ENCODE assay signal across 25 mouse cellular contexts in genomic region chr1:84877590-84877989, GRCm38 (mm10). TPM values are rescaled to one million over a fixed set of nuclear protein-coding genes. Genes with fewer than 3 reads are reported as not detected.
DNase-seq lines count a peak whose midpoint lies in the region; ATAC-seq lines count a peak whose summit lies in the region.
"Had no signal": no experiment of that assay in that cellular context is flagged by ENCODE, and none has a peak within 500 bp of the region (broad histone marks: within the 10 kb centered on the region; RNA-seq: fewer than 3 reads in every experiment).

No protein-coding gene starts in this region.

- H3K4me3 ChIP-seq in intestine, embryonic 16.5 days (ENCODE audit: low read length) = no peak overlapping the region
- H3K4me3 ChIP-seq in kidney, embryonic 16.5 days (ENCODE audit: low read length) = no peak overlapping the region
- H3K4me3 ChIP-seq in liver, embryonic 13.5 days (replicated peaks) = no peak overlapping the region
- H3K4me3 ChIP-seq: forebrain, embryonic 10.5 days; hindbrain, embryonic 15.5 days; limb, embryonic 12.5 days; lung, embryonic 15.5 days; midbrain, embryonic 15.5 days; myocyte; neural tube, embryonic 15.5 days had no signal

- WGBS in intestine, embryonic 16.5 days = 71% methylated on average over 2 of the region's 2 CpGs
- 74% methylated on average over 2 of the region's 2 CpGs for WGBS in kidney, embryonic 16.5 days
- WGBS in liver, embryonic 13.5 days (ENCODE audit: insufficient replicate concordance) = 58% methylated on average over 2 of the region's 2 CpGs

- H3K27ac ChIP-seq in intestine, embryonic 16.5 days (ENCODE audit: low read length) = no peak overlapping the region
- no peak overlapping the region for H3K27ac ChIP-seq in kidney, embryonic 16.5 days (ENCODE audit: low read length)
- no peak overlapping the region for H3K27ac ChIP-seq in liver, embryonic 13.5 days
- H3K27ac ChIP-seq: forebrain, embryonic 10.5 days; hindbrain, embryonic 15.5 days; limb, embryonic 12.5 days; lung, embryonic 15.5 days; midbrain, embryonic 15.5 days; neural tube, embryonic 15.5 days; stomach, postnatal 0 days had no signal

- H3K36me3 ChIP-seq in intestine, embryonic 16.5 days (ENCODE audit: control insufficient read depth, insufficient read depth, low read length) = no peaks in the 10 kb centered on the region
- H3K36me3 ChIP-seq in kidney, embryonic 16.5 days (ENCODE audit: insufficient read depth, low read length) = no peaks in the 10 kb centered on the region
- no peaks in the 10 kb centered on the region for H3K36me3 ChIP-seq in liver, embryonic 13.5 days
- H3K36me3 ChIP-seq: forebrain, embryonic 10.5 days; G1E; hindbrain, embryonic 15.5 days; limb, embryonic 12.5 days; lung, embryonic 15.5 days; midbrain, embryonic 15.5 days; neural tube, embryonic 15.5 days had no signal

- ATAC-seq in intestine, embryonic 16.5 days = peak; percentile 82
- peak; percentile 78; the same call in 1 of the 2 replicates for ATAC-seq in kidney, embryonic 16.5 days (ENCODE audit: low FRiP score, low TSS enrichment)
- ATAC-seq in liver, embryonic 13.5 days (ENCODE audit: low read depth) = peak; percentile 16; the same call in 1 of the 2 replicates
- ATAC-seq: forebrain, postnatal 0 days; midbrain, embryonic 15.5 days had no signal

- H3K4me2 ChIP-seq in intestine, embryonic 16.5 days (ENCODE audit: low read depth, low read length) = no peak overlapping the region
- no peak overlapping the region for H3K4me2 ChIP-seq in kidney, embryonic 16.5 days (replicated peaks; ENCODE audit: low read depth, low read length)
- H3K4me2 ChIP-seq in liver, embryonic 13.5 days = no peak overlapping the region
- H3K4me2 ChIP-seq: heart, embryonic 11.5 days; hindbrain, embryonic 15.5 days; limb, embryonic 12.5 days; lung, embryonic 15.5 days; midbrain, embryonic 15.5 days; neural tube, embryonic 15.5 days had no signal

- no peak overlapping the region for H3K9ac ChIP-seq in intestine, embryonic 16.5 days (ENCODE audit: low read depth, low read length)
- H3K9ac ChIP-seq in kidney, embryonic 16.5 days (replicated peaks; ENCODE audit: low read length) = no peak overlapping the region
- H3K9ac ChIP-seq in liver, embryonic 13.5 days = no peak overlapping the region
- H3K9ac ChIP-seq: forebrain, postnatal 0 days; hindbrain, embryonic 15.5 days; limb, embryonic 12.5 days; lung, embryonic 15.5 days; midbrain, embryonic 15.5 days; neural tube, embryonic 15.5 days had no signal

- DNase-seq in kidney, adult 11 months = peak; percentile 70
- DNase-seq in kidney, postnatal 10 days = no peak
- DNase-seq in liver, embryonic 13.5 days = no peak
- DNase-seq in left cerebral cortex, adult 9 months (ENCODE audit: low spot score in 2 of 2) = no peak
- no peak for DNase-seq in right cerebral cortex, postnatal 10 days (ENCODE audit: low spot score in 2 of 2)
- no peak for DNase-seq in retina, postnatal 1 day
- DNase-seq: adrenal gland, postnatal 36 days; cerebellum, adult 18-20 months; cerebellum, postnatal 25 days; forebrain, postnatal 0 days; heart, postnatal 10 days; right cerebral cortex, postnatal 4 days had no signal

- H3K9me3 ChIP-seq in intestine, embryonic 16.5 days (ENCODE audit: control insufficient read depth, low read length) = no peaks in the 10 kb centered on the region
- H3K9me3 ChIP-seq in kidney, embryonic 16.5 days (ENCODE audit: low read length) = no peaks in the 10 kb centered on the region; the same call in 1 of the 2 replicates
- no peaks in the 10 kb centered on the region for H3K9me3 ChIP-seq in liver, embryonic 13.5 days (replicated peaks)
- H3K9me3 ChIP-seq: forebrain, embryonic 10.5 days; G1E; hindbrain, embryonic 15.5 days; limb, embryonic 12.5 days; lung, embryonic 15.5 days; midbrain, embryonic 15.5 days; neural tube, embryonic 15.5 days had no signal

- H3K4me1 ChIP-seq in intestine, embryonic 16.5 days (ENCODE audit: control insufficient read depth, insufficient read depth, low read length) = no peaks in the 10 kb centered on the region
- peaks cover 4% of the 10 kb centered on the region; the same call in 1 of the 2 replicates for H3K4me1 ChIP-seq in kidney, embryonic 16.5 days (ENCODE audit: insufficient read depth, low read length)
- H3K4me1 ChIP-seq in liver, embryonic 13.5 days (replicated peaks) = peaks cover 11% of the 10 kb centered on the region; the same call in 1 of the 2 replicates
- H3K4me1 ChIP-seq: hindbrain, embryonic 15.5 days; lung, embryonic 15.5 days; midbrain, embryonic 15.5 days; neural tube, embryonic 15.5 days had no signal

- H3K27me3 ChIP-seq in intestine, embryonic 16.5 days (replicated peaks; ENCODE audit: control insufficient read depth, insufficient read depth, low read length) = no peaks in the 10 kb centered on the region
- no peaks in the 10 kb centered on the region for H3K27me3 ChIP-seq in kidney, embryonic 16.5 days (ENCODE audit: insufficient read depth, low read length)
- H3K27me3 ChIP-seq in liver, embryonic 13.5 days = no peaks in the 10 kb centered on the region
- H3K27me3 ChIP-seq: hindbrain, embryonic 15.5 days; limb, embryonic 12.5 days; lung, embryonic 15.5 days; midbrain, embryonic 15.5 days; neural tube, embryonic 15.5 days had no signal

RNA-seq across cellular contexts. Expression of gene Trip12, which starts 37.3 kb away (rescaled TPM):
- polyA plus RNA-seq in intestine, embryonic 16.5 days (2015; fragmentation: Nextera tagmentation; extraction: Ambion mirVana) = 34.5 and 42.9 TPM in 2 replicates
- 50.3 and 62.8 TPM in 2 replicates for polyA plus RNA-seq in kidney, embryonic 16.5 days (2015; fragmentation: Nextera tagmentation; extraction: Ambion mirVana)
- polyA plus RNA-seq in liver, embryonic 13.5 days (2015; fragmentation: Nextera tagmentation; extraction: Ambion mirVana) = 29.6 and 48.1 TPM in 2 replicates

RNA-seq across cellular contexts. Expression of gene Fbxo36, which starts 37.9 kb away (rescaled TPM):
- 14.9 and 17.1 TPM in 2 replicates for polyA plus RNA-seq in intestine, embryonic 16.5 days (2015; fragmentation: Nextera tagmentation; extraction: Ambion mirVana)
- polyA plus RNA-seq in kidney, embryonic 16.5 days (2015; fragmentation: Nextera tagmentation; extraction: Ambion mirVana) = 11.2 and 11.3 TPM in 2 replicates
- 8.1 and 8.6 TPM in 2 replicates for polyA plus RNA-seq in liver, embryonic 13.5 days (2015; fragmentation: Nextera tagmentation; extraction: Ambion mirVana)

RNA-seq across cellular contexts. Expression of gene Slc16a14, which starts 57.3 kb away (rescaled TPM):
- polyA plus RNA-seq in intestine, embryonic 16.5 days (2015; fragmentation: Nextera tagmentation; extraction: Ambion mirVana) = 0.12 and 0.27 TPM in 2 replicates
- 0.19 and 0.35 TPM in 2 replicates for polyA plus RNA-seq in kidney, embryonic 16.5 days (2015; fragmentation: Nextera tagmentation; extraction: Ambion mirVana)
- polyA plus RNA-seq in liver, embryonic 13.5 days (2015; fragmentation: Nextera tagmentation; extraction: Ambion mirVana) = 0.02 and 0.12 TPM in 2 replicates
- polyA plus RNA-seq: large intestine, adult 2 months had no signal

Comparison
In these comparisons a context has a peak if more than half of its experiments do, and no peak if none do; other contexts are left out.
1. ATAC-seq: peak in every context shown above with its lines; median percentile 82 in intestine, embryonic 16.5 days; 78 in kidney, embryonic 16.5 days; 16 in liver, embryonic 13.5 days.